In the genomic region with DNA sequence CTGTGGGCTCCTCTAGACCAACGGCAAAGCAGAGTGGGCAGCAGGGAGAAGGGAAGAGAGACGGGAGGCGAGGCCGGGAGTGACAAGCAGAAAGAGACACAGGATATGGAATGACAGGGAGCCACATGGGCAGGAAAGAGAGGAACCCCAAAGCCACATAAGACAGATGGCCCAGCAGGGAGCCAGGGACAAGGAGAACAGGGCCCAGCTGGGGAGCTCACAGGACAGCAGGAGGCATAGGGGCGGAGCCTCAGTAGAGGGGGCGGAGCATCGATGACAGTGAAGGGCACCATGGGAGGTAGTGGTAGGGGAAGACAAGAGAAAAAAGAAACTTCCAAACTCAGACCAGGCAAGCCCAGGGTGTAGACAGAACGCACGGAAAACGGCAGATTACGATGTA, we compare ENCODE assay signal across 8 mouse cellular contexts. TPM values are rescaled to one million over a fixed set of nuclear protein-coding genes. Genes with fewer than 3 reads are reported as not detected.
DNase-seq lines count a peak whose midpoint lies in the region; ATAC-seq lines count a peak whose summit lies in the region.

No protein-coding gene starts in this region.

- no peaks in the 10 kb centered on the region for H3K9me3 ChIP-seq in hindbrain, embryonic 11.5 days (ENCODE audit: control insufficient read depth, low read length)
- H3K9me3 ChIP-seq in hindbrain, embryonic 14.5 days (ENCODE audit: control insufficient read depth, low read length), result no peaks in the 10 kb centered on the region
- no peaks in the 10 kb centered on the region for H3K9me3 ChIP-seq in forebrain, embryonic 11.5 days (ENCODE audit: control insufficient read depth, low read length)

- no peaks in the 10 kb centered on the region for H3K27me3 ChIP-seq in hindbrain, embryonic 11.5 days (ENCODE audit: control insufficient read depth, insufficient read depth, low read length)
- H3K27me3 ChIP-seq in hindbrain, embryonic 14.5 days (ENCODE audit: control insufficient read depth, insufficient read depth, low read length), result no peaks in the 10 kb centered on the region
- H3K27me3 ChIP-seq in forebrain, embryonic 11.5 days (ENCODE audit: control insufficient read depth, insufficient read depth, low read length), result no peaks in the 10 kb centered on the region

- peaks cover 5% of the 10 kb centered on the region for H3K4me1 ChIP-seq in hindbrain, embryonic 11.5 days (replicated peaks; ENCODE audit: control insufficient read depth, insufficient read depth, low read length)
- peaks cover 12% of the 10 kb centered on the region for H3K4me1 ChIP-seq in hindbrain, embryonic 14.5 days (replicated peaks; ENCODE audit: control insufficient read depth, insufficient read depth, low read length)
- peaks cover 11% of the 10 kb centered on the region; the same call in 1 of the 2 replicates for H3K4me1 ChIP-seq in forebrain, embryonic 11.5 days (replicated peaks; ENCODE audit: control insufficient read depth, insufficient read depth, low read length)

- DNase-seq in hindbrain, embryonic 11.5 days (ENCODE audit: low spot score), result peak; percentile 53
- no peak for DNase-seq in hindbrain, embryonic 14.5 days (ENCODE audit: low spot score)
- peak; percentile 33 for DNase-seq in adrenal gland, postnatal 25 days
- DNase-seq in forebrain, embryonic 11.5 days (ENCODE audit: low spot score), result no peak
- DNase-seq in liver, result peak; percentile 71
- no peak for DNase-seq in urinary bladder, postnatal 10 days (ENCODE audit: low spot score)
- no peak for DNase-seq in embryo, embryonic 9.5 days (ENCODE audit: extremely low spot score)
- no peak for DNase-seq in thymus, postnatal 36 days

- no peak overlapping the region; the same call in 1 of the 2 replicates for H3K4me3 ChIP-seq in hindbrain, embryonic 11.5 days (ENCODE audit: low read depth, low read length)
- no peak overlapping the region for H3K4me3 ChIP-seq in hindbrain, embryonic 14.5 days (replicated peaks; ENCODE audit: low read length)
- H3K4me3 ChIP-seq in forebrain, embryonic 11.5 days (ENCODE audit: low read depth, low read length), result no peak overlapping the region

- H3K27ac ChIP-seq in hindbrain, embryonic 11.5 days (ENCODE audit: low read depth, low read length), result peak overlapping the region; percentile 59; the same call in 1 of the 2 replicates
- H3K27ac ChIP-seq in hindbrain, embryonic 14.5 days, result no peak overlapping the region
- H3K27ac ChIP-seq in forebrain, embryonic 11.5 days (ENCODE audit: low read depth, low read length), result no peak overlapping the region

- no peak for ATAC-seq in hindbrain, embryonic 11.5 days (ENCODE audit: low FRiP score)
- no peak for ATAC-seq in hindbrain, embryonic 14.5 days (ENCODE audit: low FRiP score)
- 0 out of 2 replicates have a peak, but pooled peaks have one; percentile 6 for ATAC-seq in forebrain, embryonic 11.5 days (replicated peaks; ENCODE audit: low FRiP score)

- no peak overlapping the region; the same call in 1 of the 2 replicates for H3K4me2 ChIP-seq in hindbrain, embryonic 11.5 days (replicated peaks; ENCODE audit: low read depth, low read length)
- no peak overlapping the region for H3K4me2 ChIP-seq in hindbrain, embryonic 14.5 days (replicated peaks)
- no peak overlapping the region for H3K4me2 ChIP-seq in forebrain, embryonic 11.5 days (ENCODE audit: low read depth, low read length, severe bottlenecking)

- H3K9ac ChIP-seq in hindbrain, embryonic 11.5 days (ENCODE audit: low read depth, low read length), result no peak overlapping the region
- no peak overlapping the region for H3K9ac ChIP-seq in hindbrain, embryonic 14.5 days
- H3K9ac ChIP-seq in forebrain, embryonic 11.5 days (ENCODE audit: low read length), result no peak overlapping the region

- 41% methylated on average over 11 of the region's 11 CpGs for WGBS in hindbrain, embryonic 11.5 days
- WGBS in hindbrain, embryonic 14.5 days, result 38% methylated on average over 11 of the region's 11 CpGs
- 52% methylated on average over 11 of the region's 11 CpGs for whole genome bisulfite sequencing in forebrain, embryonic 11.5 days

- H3K36me3 ChIP-seq in hindbrain, embryonic 11.5 days (ENCODE audit: control insufficient read depth, insufficient read depth, low read length), result no peaks in the 10 kb centered on the region
- no peaks in the 10 kb centered on the region for H3K36me3 ChIP-seq in hindbrain, embryonic 14.5 days (replicated peaks; ENCODE audit: control insufficient read depth, insufficient read depth)
- no peaks in the 10 kb centered on the region for H3K36me3 ChIP-seq in forebrain, embryonic 11.5 days (ENCODE audit: control insufficient read depth, insufficient read depth, low read length)

RNA-seq across cellular contexts. Expression of gene 2900026A02Rik, which starts 55.6 kb away (rescaled TPM):
- 1.2 and 1.5 TPM in 2 replicates for polyA plus RNA-seq in hindbrain, embryonic 11.5 days (2014; fragmentation: Nextera tagmentation; extraction: Ambion mirVana)
- 2.5 and 2.6 TPM in 2 replicates for polyA plus RNA-seq in hindbrain, embryonic 14.5 days (2014; fragmentation: Nextera tagmentation; extraction: Ambion mirVana)
- total RNA-seq in adrenal gland, postnatal 25 days (2021), result 12.6 and 17.8 TPM in 2 replicates
- polyA plus RNA-seq in forebrain, embryonic 11.5 days (2014; fragmentation: Nextera tagmentation; extraction: Ambion mirVana), result 2.2 and 3.4 TPM in 2 replicates

Comparison
In these comparisons a context has a peak if more than half of its experiments do, and no peak if none do; other contexts are left out.
1. DNase-seq: peak in hindbrain, embryonic 11.5 days (single experiment), adrenal gland, postnatal 25 days (single experiment) and liver (single experiment); none in hindbrain, embryonic 14.5 days (single experiment), forebrain, embryonic 11.5 days (single experiment), urinary bladder, postnatal 10 days (single experiment), embryo, embryonic 9.5 days (single experiment) and thymus, postnatal 36 days (0 of 2).